Mouse (Mus musculus) spleen, adult 2 months (tissue): ENCODE measurements around the gene Gm45234. TPM values are rescaled to one million over a fixed set of nuclear protein-coding genes. Genes with fewer than 3 reads are reported as not detected.
A peak's percentile ranks its signal among the peaks of the same experiment; 100 is the strongest.

Experiments
- DNase-seq, 2 experiments: peaks; one replicate each; pipeline versions ENCODE4 v3.0.0 to v3.0.0-alpha.2; 2012 to 2021; ENCODE audit warnings: low spot score in 2 of 2, low read depth in 1 of 2
- H3K27ac ChIP-seq: fragments of 200-500 bp; 2 replicates; pipeline ENCODE4 v1.5.1; 2012; ENCODE audit warnings: low read length, inconsistent platforms; ENCODE audit not compliant: insufficient read depth
- H3K27me3 ChIP-seq: fragments of 200-500 bp; 2 replicates; pipeline ENCODE4 v1.6.1; 2012; ENCODE audit warnings: mild to moderate bottlenecking, moderate library complexity, low read length, inconsistent platforms; ENCODE audit not compliant: control insufficient read depth, insufficient read depth
- H3K36me3 ChIP-seq: fragments of 200-500 bp; 2 replicates; pipeline ENCODE4 v1.6.1; 2012; ENCODE audit warnings: mild to moderate bottlenecking, low read length, inconsistent platforms; ENCODE audit not compliant: control insufficient read depth, insufficient read depth
- H3K4me1 ChIP-seq: fragments of 200-500 bp; 2 replicates; pipeline ENCODE4 v1.6.1; 2011; ENCODE audit warnings: inconsistent platforms; ENCODE audit not compliant: control insufficient read depth, insufficient read depth, insufficient read length
- H3K4me3 ChIP-seq: fragments of 200-500 bp; 2 replicates; pipeline ENCODE4 v1.5.1; 2011; ENCODE audit warnings: mild to moderate bottlenecking, inconsistent platforms; ENCODE audit not compliant: insufficient read depth, insufficient read length; ENCODE audit errors: extremely low read depth
- CTCF ChIP-seq: fragments of 200-500 bp; IDR thresholded peaks from 2 replicates; pipeline ENCODE4 v1.5.1; 2011; ENCODE audit warnings: mild to moderate bottlenecking, inconsistent platforms; ENCODE audit not compliant: insufficient read depth, insufficient read length, insufficient replicate concordance; ENCODE audit errors: extremely low read depth
- POLR2A ChIP-seq: fragments of 200-500 bp; IDR thresholded peaks from 2 replicates; pipeline ENCODE4 v1.6.1; 2011; ENCODE audit warnings: low read depth, low read length, inconsistent platforms
- WGBS: fragments of 180-500 bp; shearing (Covaris S2); methylation state at CpG from one replicate; pipeline ENCODE4 v1.1.7; 2018; 5-methylcytosine and 5-hydroxymethylcytosine counted together
- polyA plus RNA-seq: library from polyadenylated mRNA; depleted of rRNA; stranded (reverse); fragments of >200 nt; gene quantifications from 2 replicates; pipeline ENCODE4 v1.2.3, GENCODE M21; 2012

The Gm45234 gene
- polyA plus RNA-seq, 1 experiment = not detected

GRCm38 (mm10) chr6:124712918-124713317 is 42.9 kb downstream of the Gm45234 start:
- Histone ChIP-seq H3K27ac (no peak overlapping the region), H3K27me3 (no peaks in the 10 kb centered on the region), H3K4me1 (peaks cover 10% of the 10 kb centered on the region; the same call in 1 of the 2 replicates), H3K4me3 (peak overlapping the region; percentile 81), H3K36me3 (peaks cover 20% of the 10 kb centered on the region)
- 17% methylated on average over 11 of the region's 11 CpGs for WGBS
- DNase-seq = no peak
- TF ChIP-seq POLR2A (no peak), CTCF (no peak)

DNA sequence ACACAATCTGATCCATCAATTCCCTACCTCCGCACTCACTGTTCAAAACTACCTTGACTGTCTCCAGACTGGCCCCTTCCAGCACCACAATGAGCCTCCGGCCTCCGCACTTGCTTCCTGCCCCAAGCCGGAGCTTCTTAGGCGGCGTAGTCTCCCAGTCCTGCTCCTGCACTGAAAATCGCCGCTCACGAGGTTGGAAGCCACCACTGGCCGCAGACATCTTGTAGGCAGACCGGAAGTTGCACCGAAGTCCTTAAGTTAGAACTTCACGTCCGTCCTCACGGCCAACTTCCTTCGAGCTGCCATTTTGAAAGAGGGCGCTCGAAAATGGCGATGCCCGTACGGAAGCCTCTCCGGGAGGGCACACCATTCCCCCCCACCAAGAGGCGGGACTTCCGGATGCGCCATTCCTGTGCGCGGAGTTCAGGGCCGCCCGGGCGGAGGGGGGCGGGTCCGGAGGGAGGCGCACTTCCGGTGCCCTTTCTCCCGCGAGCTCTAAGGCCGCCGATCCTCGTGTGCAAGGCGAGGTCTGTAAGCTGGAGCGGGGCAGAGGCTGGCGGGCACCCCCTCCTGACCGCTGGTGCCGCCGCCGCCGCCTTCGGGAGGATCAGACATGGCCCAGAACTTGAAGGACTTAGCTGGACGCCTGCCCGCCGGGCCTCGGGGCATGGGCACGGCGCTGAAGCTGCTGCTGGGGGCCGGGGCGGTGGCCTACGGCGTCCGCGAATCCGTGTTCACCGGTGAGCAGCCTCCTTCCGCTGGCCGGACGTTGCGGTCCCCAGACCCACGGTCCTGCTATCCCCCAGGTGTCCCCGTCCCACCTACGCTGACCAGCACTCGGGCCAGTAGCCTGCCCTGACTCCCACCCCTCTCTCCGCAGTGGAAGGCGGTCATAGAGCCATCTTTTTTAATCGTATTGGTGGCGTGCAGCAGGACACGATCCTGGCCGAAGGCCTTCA is 43.7 kb downstream of the Gm45234 start, which contains the start of the genes Emg1 and Phb2:
TSS of gene Emg1 (minus strand) at position 355 of the 959 bp plus-strand sequence.
TSS of gene Phb2 (plus strand) at position 513 of the 959 bp plus-strand sequence.
- Histone ChIP-seq H3K27ac (peak within 1 kb of the TSS; percentile 83), H3K36me3 (peaks cover 20% of the 10 kb centered on the region), H3K4me1 (peaks cover 7% of the 10 kb centered on the region; the same call in 1 of the 2 replicates), H3K27me3 (no peaks in the 10 kb centered on the region), H3K4me3 (peak within 1 kb of the TSS; percentile 93)
- TF ChIP-seq CTCF = no peak
- TF ChIP-seq POLR2A = 0 out of 2 replicates have a peak, but pooled peaks have one; percentile 33
- WGBS = under 1% methylated on average over 76 of the region's 76 CpGs
- DNase-seq = peak; percentile 96 to 98

DNA sequence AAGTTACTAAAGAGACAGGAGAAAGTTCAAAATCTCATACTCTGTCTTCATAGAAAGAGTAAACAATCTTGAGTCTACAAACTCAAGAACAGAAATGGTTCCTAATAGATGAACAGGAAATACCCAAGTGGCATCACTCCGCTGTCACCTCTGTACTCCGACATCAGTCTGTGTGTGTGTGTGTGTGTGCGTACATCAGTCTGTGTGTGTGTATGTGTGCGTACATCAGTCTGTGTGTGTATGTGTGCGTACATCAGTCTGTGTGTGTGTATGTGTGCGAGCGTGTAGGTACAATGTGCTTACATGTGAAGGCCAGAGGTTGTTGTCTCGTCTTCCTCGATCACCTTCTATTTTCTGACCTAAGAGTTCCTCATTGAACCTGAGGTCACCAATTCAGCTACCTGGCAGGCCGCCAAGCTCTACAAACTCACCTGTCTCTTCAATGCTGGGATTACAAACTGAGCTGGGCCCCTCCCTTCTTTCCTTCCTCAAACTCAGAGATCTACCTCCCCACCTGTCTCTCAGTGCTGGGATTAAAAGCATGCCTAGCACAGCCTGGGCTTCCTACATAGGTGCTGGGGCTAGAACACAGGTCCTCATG is 47.4 kb downstream of the Gm45234 start:
- H3K4me3 ChIP-seq = no peak overlapping the region
- peaks cover 16% of the 10 kb centered on the region for H3K36me3 ChIP-seq
- no peak for DNase-seq
- H3K27me3 ChIP-seq = no peaks in the 10 kb centered on the region
- H3K4me1 ChIP-seq = peaks cover 5% of the 10 kb centered on the region; the same call in 1 of the 2 replicates
- no peak overlapping the region for H3K27ac ChIP-seq
- 95% methylated on average over 10 of the region's 10 CpGs for WGBS
- TF ChIP-seq CTCF = no peak
- no peak for TF ChIP-seq POLR2A

DNA sequence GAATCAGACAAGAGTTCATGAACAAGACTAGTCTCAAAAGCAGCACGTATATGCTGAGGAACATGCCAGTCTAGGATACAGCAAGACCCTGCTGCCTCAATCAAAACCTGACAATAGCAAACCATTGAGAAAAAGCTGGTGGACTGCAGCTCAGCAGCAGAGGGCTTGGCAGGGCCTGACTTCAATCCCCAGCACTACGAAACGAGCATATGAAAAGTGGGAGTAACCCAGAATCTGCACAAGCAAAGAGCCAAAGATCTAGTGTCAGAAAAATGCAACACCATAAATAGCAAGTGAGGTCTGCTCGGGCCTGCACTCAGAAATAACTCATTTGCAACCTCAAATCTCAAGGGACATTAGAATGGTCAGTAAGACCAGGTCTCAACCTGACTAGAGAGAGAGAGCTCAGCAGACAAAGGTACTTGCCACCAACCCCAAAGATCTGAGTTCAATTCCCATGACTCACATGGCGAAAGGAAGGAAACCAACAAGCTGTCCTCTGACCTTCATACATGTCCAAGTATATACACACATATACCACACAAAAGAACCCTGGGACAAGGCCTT is 49.7 kb downstream of the Gm45234 start:
- 74% methylated on average over 5 of the region's 5 CpGs for WGBS
- Histone ChIP-seq H3K27ac (no peak overlapping the region), H3K27me3 (no peaks in the 10 kb centered on the region), H3K4me1 (no peaks in the 10 kb centered on the region), H3K36me3 (peaks cover 21% of the 10 kb centered on the region), H3K4me3 (no peak overlapping the region)
- no peak for DNase-seq
- TF ChIP-seq CTCF = no peak
- no peak for TF ChIP-seq POLR2A

- no peaks in the 10 kb centered on the region for H3K27me3 ChIP-seq
- no peak overlapping the region for H3K4me3 ChIP-seq
- TF ChIP-seq CTCF = no peak
- no peak for TF ChIP-seq POLR2A
- peaks cover 21% of the 10 kb centered on the region for H3K36me3 ChIP-seq
- H3K4me1 ChIP-seq = no peaks in the 10 kb centered on the region; the same call in 1 of the 2 replicates
- 97% methylated on average over 2 of the region's 2 CpGs for WGBS
- no peak for DNase-seq
- H3K27ac ChIP-seq = no peak overlapping the region
Measured at GRCm38 (mm10) chr6:124704417-124704816, 51.4 kb downstream of the Gm45234 start.

GRCm38 (mm10) chr6:124703789-124704188 is 52.0 kb downstream of the Gm45234 start:
- Histone ChIP-seq H3K4me3 (no peak overlapping the region), H3K27me3 (no peaks in the 10 kb centered on the region), H3K4me1 (no peaks in the 10 kb centered on the region; the same call in 1 of the 2 replicates), H3K36me3 (peaks cover 21% of the 10 kb centered on the region), H3K27ac (no peak overlapping the region)
- no peak for DNase-seq
- TF ChIP-seq CTCF = no peak
- TF ChIP-seq POLR2A = no peak
- 77% methylated on average over 7 of the region's 7 CpGs for WGBS

DNA sequence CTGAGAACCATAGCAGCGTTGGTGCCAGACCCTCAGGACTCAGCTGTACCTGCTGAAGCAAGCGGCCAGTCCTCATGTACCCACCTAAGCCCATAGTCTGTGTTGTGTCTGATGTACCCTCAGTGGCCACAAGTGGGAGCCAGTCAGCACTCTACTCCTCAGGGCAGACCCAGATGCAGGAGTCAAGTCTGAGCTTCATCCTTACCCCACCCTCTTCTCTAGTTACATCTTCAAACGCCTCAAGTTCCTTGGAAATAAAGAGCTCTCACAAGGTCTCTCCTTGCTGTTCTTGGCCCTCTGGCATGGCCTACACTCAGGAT is 53.1 kb downstream of the Gm45234 start:
- Histone ChIP-seq H3K4me3 (no peak overlapping the region), H3K36me3 (peaks cover 22% of the 10 kb centered on the region)
- peak; percentile 51 to 79 for DNase-seq

More for the DNA sequence above, 53.1 kb downstream of the Gm45234 start:
- TF ChIP-seq POLR2A (no peak), CTCF (peak; percentile 71; the same call in 1 of the 2 replicates)
- Histone ChIP-seq H3K27me3 (no peaks in the 10 kb centered on the region), H3K4me1 (no peaks in the 10 kb centered on the region; the same call in 1 of the 2 replicates), H3K27ac (no peak overlapping the region)
- WGBS = 54% methylated on average over 3 of the region's 3 CpGs
